Mouse (Mus musculus): ENCODE results near the gene Fzd9. TPM values are rescaled to one million over a fixed set of nuclear protein-coding genes. Genes with fewer than 3 reads are reported as not detected.

The Fzd9 gene
- polyA plus RNA-seq, 1 experiment from 2014 or later = 21.6 TPM

DNA sequence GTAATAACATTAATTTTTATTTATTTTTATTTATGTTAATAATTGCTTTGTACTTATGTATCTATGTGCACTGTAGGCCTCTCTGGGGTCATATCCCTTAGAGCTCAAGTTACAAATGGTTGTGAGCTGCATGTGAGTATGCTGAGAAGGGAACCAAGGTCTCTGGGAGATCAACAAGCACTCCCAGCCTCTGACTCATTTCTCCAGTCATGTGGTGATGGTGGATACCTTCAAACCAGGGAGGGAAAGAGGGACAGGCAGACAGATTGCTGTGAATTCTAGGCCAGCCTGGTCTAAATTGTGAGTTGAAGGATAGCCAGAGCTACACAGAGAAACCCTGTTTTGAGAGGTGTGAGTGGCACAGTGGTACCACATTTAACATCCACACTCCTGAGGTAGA lies 30.1 kb downstream of the Fzd9 start:
- H3K9ac ChIP-seq (ENCODE audit: low read depth, low read length) = no peak overlapping the region
- no peak overlapping the region for H3K27ac ChIP-seq (replicated peaks; ENCODE audit: low read depth, low read length)
- ATAC-seq (ENCODE audit: low read depth) (no peak), DNase-seq (ENCODE audit: low spot score) (no peak)
- no peaks in the 10 kb centered on the region for H3K4me1 ChIP-seq (ENCODE audit: control insufficient read depth, insufficient read depth, low read length)
- H3K27me3 ChIP-seq (replicated peaks; ENCODE audit: control insufficient read depth, insufficient read depth, low read length) = no peaks in the 10 kb centered on the region
- H3K4me2 ChIP-seq (ENCODE audit: low read depth, low read length) = no peak overlapping the region
- H3K4me3 ChIP-seq (ENCODE audit: low read depth, low read length) = no peak overlapping the region
- no peaks in the 10 kb centered on the region for H3K9me3 ChIP-seq (ENCODE audit: control insufficient read depth, low read length)
- H3K36me3 ChIP-seq (ENCODE audit: control insufficient read depth, insufficient read depth, low read length) = peaks cover 95% of the 10 kb centered on the region

GRCm38 (mm10) chr5:135216871-135217270 lies 34.2 kb downstream of the Fzd9 start:
- Histone ChIP-seq H3K4me1 (ENCODE audit: control insufficient read depth, insufficient read depth, low read length) (no peaks in the 10 kb centered on the region), H3K4me3 (ENCODE audit: low read depth, low read length) (no peak overlapping the region), H3K4me2 (ENCODE audit: low read depth, low read length) (no peak overlapping the region), H3K9ac (ENCODE audit: low read depth, low read length) (no peak overlapping the region), H3K27ac (replicated peaks; ENCODE audit: low read depth, low read length) (no peak overlapping the region), H3K9me3 (ENCODE audit: control insufficient read depth, low read length) (no peaks in the 10 kb centered on the region), H3K27me3 (replicated peaks; ENCODE audit: control insufficient read depth, insufficient read depth, low read length) (no peaks in the 10 kb centered on the region), H3K36me3 (ENCODE audit: control insufficient read depth, insufficient read depth, low read length) (peaks cover 99% of the 10 kb centered on the region)
- ATAC-seq (ENCODE audit: low read depth) = no peak
- no peak for DNase-seq (ENCODE audit: low spot score)
- 95% methylated on average over 6 of the region's 6 CpGs for WGBS

DNA sequence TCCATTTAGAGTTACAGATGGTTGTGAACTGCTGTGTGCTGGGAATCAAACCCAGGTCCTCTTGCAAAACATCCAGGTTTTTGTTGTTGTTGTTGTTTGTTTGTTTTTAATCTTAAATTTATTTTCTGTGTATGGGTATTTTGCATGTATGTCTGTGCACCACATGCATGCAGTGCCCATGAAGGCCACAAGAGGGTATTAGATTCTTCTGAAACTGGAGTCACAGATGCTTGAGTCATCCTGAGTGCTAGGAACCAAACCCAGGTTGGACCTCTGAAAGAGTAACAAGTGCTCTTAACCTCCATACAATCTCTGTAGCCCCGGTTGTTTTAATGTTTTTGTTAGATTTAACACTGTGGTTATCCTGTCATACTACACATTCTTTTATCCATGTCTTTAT lies 42.8 kb downstream of the Fzd9 start:
- Histone ChIP-seq H3K4me2 (ENCODE audit: low read depth, low read length) (no peak overlapping the region), H3K36me3 (ENCODE audit: control insufficient read depth, insufficient read depth, low read length) (peaks cover 96% of the 10 kb centered on the region), H3K9ac (ENCODE audit: low read depth, low read length) (no peak overlapping the region), H3K27ac (replicated peaks; ENCODE audit: low read depth, low read length) (no peak overlapping the region), H3K27me3 (replicated peaks; ENCODE audit: control insufficient read depth, insufficient read depth, low read length) (no peaks in the 10 kb centered on the region), H3K4me1 (ENCODE audit: control insufficient read depth, insufficient read depth, low read length) (no peaks in the 10 kb centered on the region), H3K4me3 (ENCODE audit: low read depth, low read length) (no peak overlapping the region), H3K9me3 (ENCODE audit: control insufficient read depth, low read length) (no peaks in the 10 kb centered on the region)
- ATAC-seq (ENCODE audit: low read depth) = no peak
- no peak for DNase-seq (ENCODE audit: low spot score)
- WGBS = 100% methylated on average over 1 of the region's 1 CpGs

DNA sequence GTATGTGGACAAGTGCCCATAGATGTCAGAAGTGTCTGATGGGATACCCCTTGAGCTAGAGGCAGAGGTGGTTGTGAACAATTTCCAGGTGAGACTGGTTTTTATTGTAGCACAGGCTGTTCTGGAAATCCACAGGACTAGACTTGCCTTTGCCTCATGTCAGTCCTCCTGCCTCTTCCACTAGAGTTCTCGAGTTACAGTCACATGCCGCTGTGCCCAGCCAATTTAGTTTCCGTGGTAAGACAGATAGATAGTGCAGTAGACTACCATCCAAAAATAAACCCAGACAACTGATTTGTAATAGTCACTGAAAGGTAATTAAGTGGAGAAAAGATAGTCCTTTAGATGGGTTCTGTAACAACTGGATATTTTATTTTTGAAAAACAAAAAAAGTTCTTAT lies 48.3 kb downstream of the Fzd9 start:
- DNase-seq (ENCODE audit: low spot score) (peak; percentile 26), ATAC-seq (ENCODE audit: low read depth) (no peak)
- Histone ChIP-seq H3K4me1 (ENCODE audit: control insufficient read depth, insufficient read depth, low read length) (no peaks in the 10 kb centered on the region), H3K4me2 (ENCODE audit: low read depth, low read length) (no peak overlapping the region), H3K9ac (ENCODE audit: low read depth, low read length) (no peak overlapping the region), H3K4me3 (ENCODE audit: low read depth, low read length) (no peak overlapping the region), H3K9me3 (ENCODE audit: control insufficient read depth, low read length) (no peaks in the 10 kb centered on the region), H3K27me3 (replicated peaks; ENCODE audit: control insufficient read depth, insufficient read depth, low read length) (no peaks in the 10 kb centered on the region), H3K27ac (replicated peaks; ENCODE audit: low read depth, low read length) (no peak overlapping the region), H3K36me3 (ENCODE audit: control insufficient read depth, insufficient read depth, low read length) (peaks cover 93% of the 10 kb centered on the region)
- WGBS = 56% methylated on average over 3 of the region's 3 CpGs

Small RNAs within 50 kb of the gene (microRNA-seq; reads per million reads assigned to microRNA genes)
- not detected for gene Gm25315 (ENCODE audit: borderline number of aligned reads)

Other genes with a start within 250 kb of the Fzd9 start
- 61.3 and 70.3 TPM in 2 replicates for gene Abhd11, start 242.1 kb downstream of the Fzd9 start, polyA plus RNA-seq (2014; fragmentation: Nextera tagmentation; extraction: Ambion mirVana)
- gene Stx1a, start 227.7 kb downstream of the Fzd9 start, polyA plus RNA-seq (2014; fragmentation: Nextera tagmentation; extraction: Ambion mirVana) = 19.6 and 20.8 TPM in 2 replicates
- gene Dnajc30, start 187.0 kb downstream of the Fzd9 start, polyA plus RNA-seq (2014; fragmentation: Nextera tagmentation; extraction: Ambion mirVana) = 31.1 and 33.9 TPM in 2 replicates
- gene Bud23, start 186.3 kb downstream of the Fzd9 start, polyA plus RNA-seq (2014; fragmentation: Nextera tagmentation; extraction: Ambion mirVana) = 74.0 and 87.2 TPM in 2 replicates
- 7.7 and 8.5 TPM in 2 replicates for gene Vps37d, start 173.0 kb downstream of the Fzd9 start, polyA plus RNA-seq (2014; fragmentation: Nextera tagmentation; extraction: Ambion mirVana)
- gene Mlxipl, start 161.3 kb downstream of the Fzd9 start, polyA plus RNA-seq (2014; fragmentation: Nextera tagmentation; extraction: Ambion mirVana) = 1.2 and 1.6 TPM in 2 replicates
- gene Tbl2, start 101.6 kb downstream of the Fzd9 start, polyA plus RNA-seq (2014; fragmentation: Nextera tagmentation; extraction: Ambion mirVana) = 24.1 and 30.1 TPM in 2 replicates
- 44.3 and 44.4 TPM in 2 replicates for gene Bcl7b, start 82.9 kb downstream of the Fzd9 start, polyA plus RNA-seq (2014; fragmentation: Nextera tagmentation; extraction: Ambion mirVana)
- 46.9 and 48.4 TPM in 2 replicates for gene Baz1b, start 64.0 kb downstream of the Fzd9 start, polyA plus RNA-seq (2014; fragmentation: Nextera tagmentation; extraction: Ambion mirVana)
- 0.17 TPM in 1 of 2 replicates, not detected in the other for gene Fkbp6, start 98.8 kb upstream of the Fzd9 start, polyA plus RNA-seq (2014; fragmentation: Nextera tagmentation; extraction: Ambion mirVana)
- gene Trim50, start 102.1 kb upstream of the Fzd9 start, polyA plus RNA-seq (2014; fragmentation: Nextera tagmentation; extraction: Ambion mirVana) = not detected in 2 replicates
- gene Nsun5, start 118.7 kb upstream of the Fzd9 start, polyA plus RNA-seq (2014; fragmentation: Nextera tagmentation; extraction: Ambion mirVana) = 23.7 and 27.6 TPM in 2 replicates
- 14.8 and 15.4 TPM in 2 replicates for gene Pom121, start 143.3 kb upstream of the Fzd9 start, polyA plus RNA-seq (2014; fragmentation: Nextera tagmentation; extraction: Ambion mirVana)

All from embryonic facial prominence, embryonic 14.5 days (tissue).